Mouse (Mus musculus) E14TG2a.4 (cell line): ENCODE results near the gene Cebpe.

Experiments used
- CTCF ChIP-seq: conservative IDR thresholded peaks from 2 replicates; pipeline ENCODE4 v1.5.1; 2014; ENCODE audit warnings: low read length
- POU5F1 ChIP-seq: IDR thresholded peaks from 2 replicates; pipeline ENCODE4 v1.6.1; 2014; ENCODE audit warnings: low read length, borderline replicate concordance

- no peak for TF ChIP-seq CTCF
- no peak for TF ChIP-seq POU5F1
These were observed 30.4 kb upstream of the Cebpe start for GRCm38 (mm10) chr14:54742375-54742774.
